Mouse (Mus musculus) hindbrain, embryonic 12.5 days (tissue): ENCODE measurements around the gene Actl11. TPM values are rescaled to one million over a fixed set of nuclear protein-coding genes. Genes with fewer than 3 reads are reported as not detected.

ENCODE experiments used
- ATAC-seq: fragments of 200-750 bp; cut with Nextera tagmentation; 2 replicates; pipeline ENCODE4 v1.8.0; 2017; ENCODE audit warnings: moderate TSS enrichment; ENCODE audit not compliant: low FRiP score
- H3K27ac ChIP-seq: fragments of 300-500 bp; sonication (generic); 2 replicates; pipeline ENCODE4 v1.5.1; 2016; ENCODE audit warnings: mild to moderate bottlenecking
- H3K27me3 ChIP-seq: fragments of 300-500 bp; sonication (generic); 2 replicates; pipeline ENCODE4 v1.6.1; 2016; ENCODE audit warnings: mild to moderate bottlenecking
- H3K36me3 ChIP-seq: fragments of 300-500 bp; sonication (generic); 2 replicates; pipeline ENCODE4 v1.6.1; 2016; ENCODE audit warnings: mild to moderate bottlenecking
- H3K4me1 ChIP-seq: fragments of 300-500 bp; sonication (generic); 2 replicates; pipeline ENCODE4 v1.6.1; 2016
- H3K4me2 ChIP-seq: fragments of 300-500 bp; sonication (generic); replicated peaks from 2 replicates; pipeline ENCODE4 v1.6.1; 2016; ENCODE audit warnings: mild to moderate bottlenecking
- H3K4me3 ChIP-seq: fragments of 300-500 bp; sonication (generic); 2 replicates; pipeline ENCODE4 v1.5.1; 2016; ENCODE audit warnings: mild to moderate bottlenecking
- H3K9ac ChIP-seq: fragments of 300-500 bp; sonication (generic); 2 replicates; pipeline ENCODE4 v1.6.1; 2016; ENCODE audit warnings: mild to moderate bottlenecking, moderate library complexity
- H3K9me3 ChIP-seq: fragments of 300-500 bp; sonication (generic); replicated peaks from 2 replicates; pipeline ENCODE4 v1.6.1; 2016; ENCODE audit warnings: mild to moderate bottlenecking
- WGBS: fragments of 180-500 bp; shearing (Covaris S2); methylation state at CpG from one replicate; pipeline ENCODE4 v1.1.7; 2016; 5-methylcytosine and 5-hydroxymethylcytosine counted together
- polyA plus RNA-seq: library from polyadenylated mRNA; unstranded; fragments of >200 nt; fragmentation: Nextera tagmentation; extraction: Ambion mirVana; gene quantifications from 2 replicates; pipeline ENCODE4 v1.2.1, GENCODE M21; 2016

Gene Actl11
- polyA plus RNA-seq, 1 experiment from 2014 or later, result not detected

DNA sequence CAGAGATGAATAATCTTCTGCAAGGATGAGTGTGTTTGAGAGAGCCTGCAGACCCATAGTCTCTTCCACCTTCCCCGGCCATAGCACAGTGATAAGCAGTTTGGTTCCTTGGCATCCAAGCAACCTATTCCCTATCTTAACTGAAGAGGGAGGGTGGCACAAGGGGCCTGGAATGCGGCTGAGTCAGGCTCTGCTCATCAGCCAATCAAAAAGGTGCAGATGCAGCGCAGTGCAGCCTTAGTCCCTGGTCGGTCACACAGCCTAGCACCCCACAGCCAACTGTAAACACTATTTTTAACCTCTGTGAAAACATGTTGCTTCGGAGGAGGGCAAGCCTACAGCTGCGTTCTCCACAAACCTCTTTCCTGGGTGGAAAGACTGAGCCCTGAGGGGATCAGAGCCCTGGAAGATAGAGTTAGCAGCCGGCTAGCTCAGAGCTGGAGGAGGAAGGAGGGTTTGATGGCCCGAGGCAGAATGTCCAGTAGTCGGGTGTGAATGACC lies 1.3 kb upstream of the Actl11 start:
- H3K27ac ChIP-seq, result no peak overlapping the region
- H3K27me3 ChIP-seq, result no peaks in the 10 kb centered on the region
- H3K9ac ChIP-seq, result no peak overlapping the region
- peaks cover 10% of the 10 kb centered on the region for H3K4me1 ChIP-seq
- 56% methylated on average over 9 of the region's 9 CpGs for WGBS
- H3K4me2 ChIP-seq, result no peak overlapping the region
- H3K36me3 ChIP-seq, result no peaks in the 10 kb centered on the region
- no peak overlapping the region for H3K4me3 ChIP-seq
- ATAC-seq, result no peak
- no peaks in the 10 kb centered on the region for H3K9me3 ChIP-seq

DNA sequence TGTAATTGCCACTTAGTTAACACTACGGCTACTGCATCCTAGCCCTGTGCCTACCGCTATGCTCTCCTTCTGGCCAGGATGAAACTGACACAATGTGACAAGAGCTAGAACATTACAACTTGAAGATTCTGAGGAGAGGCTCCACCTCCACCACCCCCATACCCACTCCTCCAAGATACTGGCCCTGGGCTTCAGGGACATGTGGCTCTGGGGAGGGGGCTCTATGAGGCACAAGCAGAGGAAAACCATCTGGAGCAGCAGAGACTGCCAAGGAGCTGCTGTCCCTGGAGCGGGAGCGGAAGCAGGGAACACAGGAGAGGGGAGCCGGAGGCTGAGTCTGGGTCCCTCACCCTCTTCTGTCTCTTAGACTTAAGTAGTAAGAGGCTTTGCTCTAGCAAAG lies 520 bp upstream of the Actl11 start:
- 83% methylated on average over 5 of the region's 5 CpGs for WGBS
- Histone ChIP-seq H3K4me1 (peaks cover 16% of the 10 kb centered on the region), H3K36me3 (no peaks in the 10 kb centered on the region), H3K4me2 (no peak overlapping the region), H3K27ac (no peak overlapping the region), H3K27me3 (no peaks in the 10 kb centered on the region), H3K9me3 (no peaks in the 10 kb centered on the region), H3K9ac (no peak overlapping the region), H3K4me3 (no peak overlapping the region)
- no peak for ATAC-seq

DNA sequence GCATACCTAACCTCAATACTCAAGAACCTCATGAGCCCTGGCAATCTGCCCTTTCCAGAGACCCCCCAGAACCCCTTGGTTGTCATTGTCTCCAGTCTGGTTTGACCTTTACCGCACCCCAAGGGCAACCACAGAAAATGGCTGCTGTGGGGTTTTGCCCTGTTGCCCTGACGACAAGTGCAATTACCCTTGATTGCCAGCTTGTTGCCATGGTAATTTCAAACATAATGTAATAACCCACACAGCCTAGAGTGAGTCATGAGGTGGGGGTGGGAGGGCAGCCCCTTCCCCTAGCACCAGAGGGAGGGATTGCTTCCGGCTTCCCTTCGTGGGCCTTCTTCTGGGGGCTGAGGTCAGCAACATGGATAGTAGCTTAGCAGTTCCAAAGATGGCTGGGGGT lies 4.0 kb downstream of the Actl11 start:
- 53% methylated on average over 4 of the region's 4 CpGs for WGBS
- Histone ChIP-seq H3K36me3 (no peaks in the 10 kb centered on the region), H3K27me3 (peaks cover 24% of the 10 kb centered on the region), H3K27ac (no peak overlapping the region), H3K4me3 (no peak overlapping the region), H3K4me2 (no peak overlapping the region), H3K9me3 (no peaks in the 10 kb centered on the region), H3K9ac (no peak overlapping the region), H3K4me1 (peaks cover 27% of the 10 kb centered on the region)
- ATAC-seq, result no peak

DNA sequence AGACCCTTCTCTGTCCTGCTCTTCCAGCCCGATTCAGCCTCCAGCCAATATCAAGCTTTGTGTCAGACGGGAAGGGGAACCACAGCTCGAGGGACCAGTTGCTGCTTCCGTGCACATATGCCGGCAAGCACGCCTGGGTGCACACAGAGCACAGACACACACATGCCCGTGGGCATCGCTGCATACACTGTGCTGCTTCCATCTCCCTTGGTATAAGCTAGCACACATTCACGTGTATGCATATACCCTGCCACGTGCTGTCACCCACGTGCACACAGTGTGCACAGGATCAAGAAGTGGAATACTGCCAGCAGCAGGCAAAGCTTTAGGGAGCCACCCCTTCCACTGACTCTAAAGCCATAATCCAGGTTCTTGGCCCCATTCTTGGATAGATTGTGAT lies 5.9 kb downstream of the Actl11 start:
- Histone ChIP-seq H3K4me3 (no peak overlapping the region), H3K27ac (no peak overlapping the region), H3K27me3 (peaks cover 32% of the 10 kb centered on the region), H3K9ac (no peak overlapping the region), H3K4me1 (peaks cover 27% of the 10 kb centered on the region), H3K4me2 (no peak overlapping the region), H3K9me3 (no peaks in the 10 kb centered on the region), H3K36me3 (no peaks in the 10 kb centered on the region)
- ATAC-seq, result no peak
- 88% methylated on average over 11 of the region's 11 CpGs for WGBS

DNA sequence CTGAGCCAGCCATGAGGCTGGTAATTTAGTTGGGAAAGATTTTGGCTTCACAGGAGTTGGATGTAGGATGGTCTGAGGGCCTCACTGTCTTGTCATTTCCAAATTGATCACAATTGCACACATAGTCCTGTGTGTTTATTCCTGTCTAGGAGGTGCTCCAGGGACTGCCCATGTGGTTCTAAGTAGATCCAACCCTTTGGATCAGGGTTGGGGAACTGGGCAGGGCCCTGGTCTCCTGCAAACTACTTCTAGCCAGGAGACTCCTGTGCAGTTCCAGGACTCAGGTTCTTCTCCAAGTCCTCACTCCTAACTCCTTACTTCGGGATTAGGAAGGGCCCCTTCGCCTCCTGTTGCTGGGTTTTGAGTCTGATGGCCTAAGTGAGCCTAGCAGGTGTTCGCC lies 7.1 kb downstream of the Actl11 start, which contains the start of gene Camkv:
Gene Camkv, plus strand, starts transcription at position 301 of the 400 bp plus-strand sequence.
- H3K4me1 ChIP-seq, result peaks cover 27% of the 10 kb centered on the region
- H3K4me3 ChIP-seq, result peak within 1 kb of the TSS; percentile 44
- H3K9me3 ChIP-seq, result no peaks in the 10 kb centered on the region
- H3K27me3 ChIP-seq, result peaks cover 32% of the 10 kb centered on the region
- H3K27ac ChIP-seq, result no peak within 1 kb of the TSS; the same call in 1 of the 2 replicates
- no peaks in the 10 kb centered on the region for H3K36me3 ChIP-seq
- peak within 1 kb of the TSS; percentile 97 for H3K4me2 ChIP-seq
- WGBS, result 11% methylated on average over 3 of the region's 3 CpGs
- peak within 1 kb of the TSS; percentile 70 for H3K9ac ChIP-seq
- ATAC-seq, result no peak

DNA sequence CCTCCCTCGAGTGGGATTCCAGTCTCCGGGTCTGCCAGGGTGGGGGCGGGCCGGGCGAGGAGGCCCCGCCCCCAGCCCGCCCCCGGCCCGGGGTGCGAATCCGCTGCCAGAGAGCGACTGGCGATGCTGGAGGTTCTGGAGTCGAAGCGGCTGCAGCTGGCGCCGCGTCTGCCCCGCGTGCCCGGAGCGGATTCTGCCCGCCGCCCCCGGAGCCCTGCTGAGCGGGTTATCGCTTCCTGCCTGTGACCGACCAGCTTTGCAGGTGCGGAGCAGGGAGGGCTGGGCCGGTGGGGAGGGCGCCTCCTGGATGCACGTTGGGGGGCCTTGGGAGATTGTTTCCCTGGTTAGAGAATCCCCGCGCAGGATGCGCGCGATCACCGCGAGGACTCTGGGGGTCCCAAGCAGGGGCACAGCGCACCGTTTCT lies 7.5 kb downstream of the Actl11 start:
- Histone ChIP-seq H3K9ac (peak overlapping the region; percentile 70), H3K27ac (no peak overlapping the region; the same call in 1 of the 2 replicates), H3K4me3 (peak overlapping the region; percentile 44), H3K4me1 (peaks cover 27% of the 10 kb centered on the region), H3K36me3 (no peaks in the 10 kb centered on the region), H3K27me3 (peaks cover 32% of the 10 kb centered on the region), H3K9me3 (no peaks in the 10 kb centered on the region), H3K4me2 (peak overlapping the region; percentile 97)
- peak; percentile 62 for ATAC-seq
- 0% methylated on average over 41 of the region's 41 CpGs for WGBS

DNA sequence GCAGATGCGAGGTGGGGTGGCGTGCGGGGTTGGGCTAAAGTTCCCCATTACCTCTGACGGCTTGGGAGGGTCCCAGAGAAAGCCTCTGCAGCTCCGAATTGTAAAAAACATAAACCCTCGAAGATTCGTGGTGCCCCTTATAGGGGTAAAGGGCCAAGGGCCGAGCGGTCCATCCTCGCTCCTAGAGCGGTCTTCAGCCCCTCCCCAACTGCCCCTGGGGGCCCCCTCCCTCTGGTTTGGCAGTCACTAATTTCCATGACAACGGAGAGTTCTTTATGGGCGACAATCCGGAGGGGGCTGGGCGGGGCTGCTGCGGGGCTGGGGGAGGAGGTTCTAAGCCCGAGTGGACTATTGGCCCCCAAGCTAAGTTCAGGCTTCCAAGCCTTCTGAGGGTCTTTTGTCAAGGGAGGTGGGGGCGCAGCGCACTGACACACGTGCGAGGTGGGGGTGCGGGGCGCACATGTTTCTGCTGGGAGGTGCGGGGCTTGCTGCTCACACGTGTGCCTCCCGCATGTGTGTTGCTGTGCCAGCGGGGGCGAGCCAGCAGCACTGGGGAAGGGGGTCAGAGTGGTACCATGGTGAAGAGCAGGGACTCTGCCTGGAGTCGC lies 8.1 kb downstream of the Actl11 start:
- under 1% methylated on average over 29 of the region's 29 CpGs for WGBS
- Histone ChIP-seq H3K27ac (no peak overlapping the region; the same call in 1 of the 2 replicates), H3K4me1 (peaks cover 27% of the 10 kb centered on the region), H3K9me3 (no peaks in the 10 kb centered on the region), H3K4me3 (peak overlapping the region; percentile 44), H3K4me2 (peak overlapping the region; percentile 97), H3K27me3 (peaks cover 32% of the 10 kb centered on the region), H3K9ac (peak overlapping the region; percentile 70), H3K36me3 (no peaks in the 10 kb centered on the region)
- peak; percentile 71 for ATAC-seq

DNA sequence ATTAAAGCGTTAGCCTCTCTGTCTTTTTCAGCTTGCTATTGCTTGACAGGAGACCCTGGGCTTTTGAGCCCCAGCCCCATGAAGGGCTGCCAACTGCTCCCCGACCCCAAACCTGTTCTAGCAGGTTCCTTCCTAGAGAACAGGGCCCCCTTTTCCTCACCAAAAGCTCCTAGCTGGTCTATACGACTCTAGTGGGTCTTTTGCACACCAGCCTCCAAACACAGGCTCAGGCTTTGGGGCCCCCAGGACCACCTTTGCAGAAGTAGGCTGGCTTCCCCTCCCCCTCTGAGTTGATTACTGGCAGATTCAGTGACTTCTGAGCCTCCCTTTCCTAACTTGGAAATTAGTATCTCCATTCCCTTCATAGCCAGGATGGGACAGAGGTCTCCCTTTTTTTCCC lies 8.6 kb downstream of the Actl11 start:
- H3K9me3 ChIP-seq, result no peaks in the 10 kb centered on the region
- no peak for ATAC-seq
- 4% methylated on average over 3 of the region's 3 CpGs for WGBS
- H3K4me3 ChIP-seq, result peak overlapping the region; percentile 44
- H3K4me1 ChIP-seq, result peaks cover 27% of the 10 kb centered on the region
- peaks cover 32% of the 10 kb centered on the region for H3K27me3 ChIP-seq
- peak overlapping the region; percentile 97 for H3K4me2 ChIP-seq
- no peak overlapping the region for H3K27ac ChIP-seq
- H3K9ac ChIP-seq, result no peak overlapping the region
- no peaks in the 10 kb centered on the region for H3K36me3 ChIP-seq

DNA sequence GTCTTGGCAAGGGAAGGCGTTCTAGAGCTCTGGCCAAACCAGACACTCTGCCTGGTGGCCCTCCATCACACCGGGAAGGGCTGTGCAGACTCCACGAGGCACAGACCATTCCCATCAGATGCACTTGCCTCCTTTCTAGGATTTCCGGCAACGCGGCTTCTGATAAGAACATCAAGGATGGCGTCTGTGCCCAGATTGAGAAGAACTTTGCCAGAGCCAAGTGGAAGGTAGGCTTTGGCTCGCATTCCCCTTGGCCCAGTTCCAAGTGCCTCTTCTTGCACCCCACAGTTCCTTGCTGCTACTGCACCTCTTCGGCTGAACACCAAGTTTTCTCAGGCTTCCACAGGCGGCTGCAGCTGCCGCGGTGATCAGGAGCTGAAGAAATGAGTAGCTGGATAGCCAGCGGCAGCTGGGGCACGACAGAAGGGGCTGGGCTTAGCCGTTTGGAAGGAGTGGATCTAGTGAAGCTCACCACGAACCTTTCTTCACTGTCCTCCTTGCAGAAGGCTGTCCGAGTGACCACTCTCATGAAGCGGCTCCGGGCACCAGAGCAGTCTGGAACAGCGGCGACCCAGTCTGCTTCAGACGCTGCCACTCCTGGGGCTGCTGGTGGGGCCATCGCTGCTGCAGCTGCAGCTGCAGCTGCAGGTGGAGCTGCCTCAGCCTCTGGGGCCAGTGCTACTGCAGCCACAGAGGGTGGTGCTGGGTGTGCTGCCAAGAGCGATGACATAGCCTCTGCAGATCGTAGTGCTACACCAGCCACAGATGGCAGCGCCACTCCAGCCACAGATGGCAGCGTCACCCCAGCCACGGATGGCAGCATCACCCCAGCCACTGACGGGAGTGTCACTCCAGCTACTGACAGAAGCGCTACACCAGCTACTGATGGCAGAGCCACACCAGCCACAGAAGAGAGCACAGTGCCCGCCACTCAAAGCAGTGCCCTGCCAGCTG lies 19.2 kb downstream of the Actl11 start:
- 93% methylated on average over 31 of the region's 31 CpGs for WGBS
- no peaks in the 10 kb centered on the region for H3K9me3 ChIP-seq
- H3K4me3 ChIP-seq, result no peak overlapping the region
- no peak overlapping the region for H3K4me2 ChIP-seq
- no peak for ATAC-seq
- no peak overlapping the region for H3K27ac ChIP-seq
- H3K27me3 ChIP-seq, result no peaks in the 10 kb centered on the region
- peaks cover 15% of the 10 kb centered on the region for H3K4me1 ChIP-seq
- H3K36me3 ChIP-seq, result no peaks in the 10 kb centered on the region
- no peak overlapping the region for H3K9ac ChIP-seq

DNA sequence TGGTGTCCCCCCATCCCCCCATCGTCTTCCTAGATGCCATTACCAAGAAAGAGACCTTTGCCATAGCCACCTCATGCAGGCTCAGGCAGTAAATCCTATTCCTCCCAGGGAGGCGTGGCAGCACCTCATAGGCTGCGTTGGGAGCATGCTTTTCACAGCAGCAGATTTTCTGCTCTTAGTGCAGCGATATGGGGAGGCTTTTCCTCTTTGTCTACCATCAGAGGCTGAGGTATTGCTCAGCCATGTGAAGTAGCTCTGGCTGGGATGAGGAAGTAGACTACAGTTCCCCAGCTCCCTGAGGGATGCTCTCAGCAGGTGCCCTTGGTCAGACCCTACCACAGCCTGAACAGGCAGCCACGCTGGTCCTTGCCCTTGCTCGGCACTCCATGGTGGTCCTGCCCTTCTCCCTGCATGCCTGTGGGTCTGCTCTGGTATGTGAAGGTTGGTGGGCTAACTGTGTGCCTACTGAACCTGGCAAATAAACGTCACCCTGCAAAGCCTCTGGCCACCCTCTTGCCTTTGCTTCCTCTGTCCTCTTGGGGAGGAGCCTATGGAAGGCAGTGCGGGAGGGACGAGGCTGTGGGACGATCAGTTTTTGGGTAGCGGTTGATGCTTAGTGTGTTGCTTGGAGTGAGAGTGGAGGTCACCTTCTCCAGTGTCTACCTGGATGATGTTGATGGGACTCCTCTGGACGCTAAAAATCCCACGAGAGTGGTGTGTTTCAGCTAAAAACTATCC lies 21.1 kb downstream of the Actl11 start:
- no peaks in the 10 kb centered on the region for H3K36me3 ChIP-seq
- ATAC-seq, result no peak
- no peak overlapping the region for H3K9ac ChIP-seq
- H3K27me3 ChIP-seq, result no peaks in the 10 kb centered on the region
- H3K27ac ChIP-seq, result no peak overlapping the region
- no peak overlapping the region for H3K4me2 ChIP-seq
- WGBS, result 81% methylated on average over 13 of the region's 13 CpGs
- peaks cover 15% of the 10 kb centered on the region for H3K4me1 ChIP-seq
- H3K4me3 ChIP-seq, result no peak overlapping the region
- H3K9me3 ChIP-seq, result no peaks in the 10 kb centered on the region

DNA sequence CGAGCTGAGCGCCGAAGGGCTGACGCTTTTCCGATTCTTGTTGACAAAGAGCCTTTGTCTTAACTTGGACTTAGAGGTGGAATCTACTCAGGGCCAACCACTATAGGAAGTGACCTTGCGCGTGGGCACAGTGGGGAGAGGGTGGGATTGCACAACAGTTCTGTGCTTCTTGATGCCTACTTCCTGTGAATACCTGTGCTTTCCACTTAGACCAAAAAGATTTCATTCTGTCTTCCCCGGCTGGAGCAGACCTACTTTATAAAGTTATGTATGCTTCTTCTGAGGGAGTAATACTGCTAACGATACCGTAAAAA lies 21.6 kb downstream of the Actl11 start, which contains the start of gene Traip:
Gene Traip, plus strand, starts transcription at position 215 of the 314 bp plus-strand sequence.
- Histone ChIP-seq H3K27ac (peak within 1 kb of the TSS; percentile 85; the same call in 1 of the 2 replicates), H3K4me3 (peak within 1 kb of the TSS; percentile 67), H3K9ac (peak within 1 kb of the TSS; percentile 72), H3K27me3 (no peaks in the 10 kb centered on the region), H3K9me3 (no peaks in the 10 kb centered on the region), H3K4me2 (peak within 1 kb of the TSS; percentile 82), H3K36me3 (no peaks in the 10 kb centered on the region), H3K4me1 (peaks cover 15% of the 10 kb centered on the region)
- no peak for ATAC-seq
- WGBS, result 90% methylated on average over 10 of the region's 10 CpGs
